Mouse (Mus musculus) erythroblast, embryonic 14.5 days (primary cell): ENCODE data around the gene Tmem45b.

ENCODE experiments used
- GATA1 ChIP-seq: IDR thresholded peaks from 2 replicates; pipeline ENCODE4 v1.6.1; 2012; ENCODE audit warnings: low read length, inconsistent platforms, mixed read lengths
- TAL1 ChIP-seq: IDR thresholded peaks from 3 replicates; pipeline ENCODE4 v1.6.1; 2012; ENCODE audit warnings: low read length, inconsistent platforms, mixed read lengths

- TF ChIP-seq GATA1 = no peak
- TF ChIP-seq TAL1 = no peak
Observed at GRCm38 (mm10) chr9:31463190-31463589, 1.1 kb downstream of the Tmem45b start.
